Mouse (Mus musculus) stomach, embryonic 14.5 days (tissue): Measurements from ENCODE around the gene Mcf2l. TPM values are rescaled to one million over a fixed set of nuclear protein-coding genes. Genes with fewer than 3 reads are reported as not detected.

Experiments
- ATAC-seq: fragments of 200-750 bp; cut with Nextera tagmentation; 2 replicates; pipeline ENCODE4 v1.8.0; 2017; ENCODE audit warnings: low read depth, moderate TSS enrichment; ENCODE audit not compliant: insufficient number of reproducible peaks, insufficient read depth, low FRiP score
- H3K27ac ChIP-seq: fragments of 300-500 bp; sonication (generic); 2 replicates; pipeline ENCODE4 v1.5.1; 2014; ENCODE audit warnings: mild to moderate bottlenecking, low read length, moderate library complexity, mixed read lengths
- H3K27me3 ChIP-seq: fragments of 300-500 bp; sonication (generic); 2 replicates; pipeline ENCODE4 v1.6.1; 2014; ENCODE audit warnings: low read length, control low read depth, mixed read lengths; ENCODE audit not compliant: control insufficient read depth, insufficient read depth
- H3K36me3 ChIP-seq: fragments of 300-500 bp; sonication (generic); 2 replicates; pipeline ENCODE4 v1.6.1; 2014; ENCODE audit warnings: mild to moderate bottlenecking, control low read depth, low read length, moderate library complexity, mixed read lengths; ENCODE audit not compliant: control insufficient read depth, insufficient read depth
- H3K4me1 ChIP-seq: fragments of 300-500 bp; sonication (generic); 2 replicates; pipeline ENCODE4 v1.6.1; 2014; ENCODE audit warnings: low read length, control low read depth, mixed read lengths; ENCODE audit not compliant: control insufficient read depth, insufficient read depth
- H3K4me2 ChIP-seq: fragments of 300-500 bp; sonication (generic); replicated peaks from 2 replicates; pipeline ENCODE4 v1.6.1; 2014; ENCODE audit warnings: low read depth, low read length, control low read depth
- H3K4me3 ChIP-seq: fragments of 300-500 bp; sonication (generic); 2 replicates; pipeline ENCODE4 v1.5.1; 2014; ENCODE audit warnings: low read depth, low read length, control low read depth
- H3K9ac ChIP-seq: fragments of 300-500 bp; sonication (generic); replicated peaks from 2 replicates; pipeline ENCODE4 v1.6.1; 2014; ENCODE audit warnings: low read depth, mild to moderate bottlenecking, control low read depth, low read length, moderate library complexity, mixed read lengths
- H3K9me3 ChIP-seq: fragments of 300-500 bp; sonication (generic); 2 replicates; pipeline ENCODE4 v1.6.1; 2016; ENCODE audit warnings: low read depth, low read length, control low read depth; ENCODE audit not compliant: control insufficient read depth
- WGBS: fragments of 180-500 bp; shearing (Covaris S2); extraction: QIAGEN DNeasy Blood & Tissue Kit; methylation state at CpG from one replicate; pipeline ENCODE4 v1.1.7; 2014; 5-methylcytosine and 5-hydroxymethylcytosine counted together
- polyA plus RNA-seq: library from polyadenylated mRNA; unstranded; fragments of >200 nt; fragmentation: Nextera tagmentation; extraction: Ambion mirVana; gene quantifications from 2 replicates; pipeline ENCODE4 v1.2.1, GENCODE M21; 2014

Gene Mcf2l
- polyA plus RNA-seq, 1 experiment from 2014 or later, result 20.7 TPM

DNA sequence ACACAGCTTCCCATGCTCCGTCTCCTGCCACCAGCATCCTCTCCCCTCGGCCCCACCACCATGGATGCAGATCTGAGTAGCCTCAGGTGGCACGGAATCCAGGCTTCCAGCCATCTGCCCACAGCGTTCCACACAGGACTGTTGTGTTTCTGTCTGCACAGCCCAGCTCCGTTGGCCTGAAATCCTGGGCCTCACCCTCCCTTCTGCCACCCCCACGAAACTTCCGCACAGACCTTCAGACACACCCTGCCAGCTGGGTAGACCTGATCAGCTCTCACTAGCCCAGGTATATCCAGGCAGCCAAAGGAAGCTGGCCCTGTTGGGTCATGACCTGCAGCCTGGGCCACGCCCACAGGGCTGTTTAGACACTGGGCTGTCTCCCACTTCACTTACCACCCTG is 66.9 kb downstream of the Mcf2l start:
- Histone ChIP-seq H3K36me3 (no peaks in the 10 kb centered on the region), H3K27me3 (no peaks in the 10 kb centered on the region), H3K4me3 (no peak overlapping the region), H3K27ac (peak overlapping the region; percentile 10; the same call in 1 of the 2 replicates), H3K9ac (no peak overlapping the region), H3K4me2 (no peak overlapping the region), H3K9me3 (no peaks in the 10 kb centered on the region), H3K4me1 (peaks cover 10% of the 10 kb centered on the region)
- ATAC-seq, result no peak; the same call in 1 of the 2 replicates
- 72% methylated on average over 8 of the region's 8 CpGs for WGBS

DNA sequence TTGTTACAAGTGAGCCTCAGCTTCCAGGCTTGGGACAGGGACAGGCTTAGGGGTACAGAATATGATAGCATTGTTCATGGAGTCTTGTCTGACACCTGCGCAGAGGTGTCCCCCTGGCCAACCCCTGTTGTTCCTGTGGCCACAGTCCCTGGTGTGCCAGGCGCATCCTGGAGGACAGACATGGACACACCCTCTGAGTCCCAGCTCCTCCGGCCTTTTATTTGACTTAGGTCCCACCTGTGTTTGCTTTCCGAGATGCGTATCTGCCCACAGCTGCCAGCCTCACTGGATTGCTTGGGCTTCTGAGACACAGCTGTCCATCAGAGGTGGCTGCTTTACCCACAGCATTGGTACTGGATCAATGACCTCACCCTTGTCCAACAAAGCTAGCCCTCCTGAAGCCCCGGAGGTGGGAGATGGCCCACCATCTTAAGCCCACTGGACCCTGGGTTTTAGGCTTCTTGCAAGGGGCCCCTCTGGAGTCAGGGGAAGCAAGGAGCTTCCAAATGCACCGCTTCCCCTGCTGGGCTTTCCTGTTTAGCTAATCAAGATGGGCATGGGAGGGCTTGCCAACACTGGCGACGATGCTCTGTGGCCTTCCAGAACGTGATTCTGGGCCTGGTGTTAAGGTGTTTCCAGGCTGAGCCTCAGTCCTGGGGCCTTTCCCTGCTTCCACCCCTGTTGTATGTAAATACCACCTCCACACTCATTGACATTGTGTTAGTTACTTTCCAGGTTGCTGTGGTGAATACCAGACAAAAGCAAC is 67.7 kb downstream of the Mcf2l start:
- H3K4me2 ChIP-seq, result no peak overlapping the region
- ATAC-seq, result 0 out of 2 replicates have a peak, but pooled peaks have one; percentile 33
- H3K9me3 ChIP-seq, result no peaks in the 10 kb centered on the region
- WGBS, result 67% methylated on average over 10 of the region's 10 CpGs
- no peaks in the 10 kb centered on the region for H3K27me3 ChIP-seq
- no peak overlapping the region; the same call in 1 of the 2 replicates for H3K27ac ChIP-seq
- no peaks in the 10 kb centered on the region for H3K36me3 ChIP-seq
- no peak overlapping the region for H3K9ac ChIP-seq
- no peak overlapping the region for H3K4me3 ChIP-seq
- peaks cover 10% of the 10 kb centered on the region for H3K4me1 ChIP-seq

DNA sequence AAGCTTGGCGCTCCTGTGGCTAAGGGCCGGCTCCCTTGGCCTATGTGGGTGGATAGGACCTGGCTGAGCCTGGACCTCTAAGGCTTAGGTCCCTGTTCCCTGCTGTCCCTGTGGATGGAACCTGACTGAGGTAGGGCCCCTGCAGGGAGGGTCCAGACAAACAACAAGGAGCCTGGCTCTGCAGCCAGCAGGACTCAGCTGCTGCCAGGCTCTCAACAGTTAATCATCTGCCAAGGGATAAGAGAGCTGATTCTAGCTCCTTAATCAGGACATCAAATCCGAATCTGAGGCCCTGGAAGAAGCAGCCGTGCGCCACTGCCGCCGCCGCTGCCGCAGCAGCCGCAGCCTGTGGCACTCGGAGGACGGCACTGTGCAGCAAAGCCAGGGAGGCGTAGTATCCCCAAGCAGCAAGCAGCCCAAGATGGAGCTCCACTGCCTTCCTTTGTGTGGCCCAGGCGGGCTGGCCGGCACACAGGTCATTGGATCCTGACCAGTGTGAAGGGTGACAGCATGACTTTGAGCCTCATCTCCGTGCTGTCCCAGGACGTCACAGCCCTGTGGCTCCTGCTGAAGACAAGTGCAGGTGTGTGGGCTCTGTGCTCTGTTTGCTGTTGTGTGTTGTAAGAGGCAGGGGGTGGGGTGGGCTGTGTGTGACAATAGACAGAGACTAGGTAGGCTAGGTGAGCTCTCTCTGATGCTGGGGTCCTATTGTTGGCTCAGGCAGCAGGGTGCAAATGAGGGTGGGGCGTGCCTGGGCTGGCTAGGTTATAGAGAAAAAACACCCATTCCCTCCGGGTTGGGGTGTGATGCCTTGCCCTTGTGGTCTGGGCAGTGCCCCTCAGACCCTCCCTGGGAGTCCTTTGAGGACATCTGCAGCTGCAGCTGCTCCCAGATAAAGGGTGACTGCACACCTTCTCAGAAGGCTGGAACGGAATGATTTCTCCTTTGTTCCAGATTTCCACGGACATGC is 74.3 kb downstream of the Mcf2l start:
- H3K36me3 ChIP-seq, result no peaks in the 10 kb centered on the region
- H3K4me3 ChIP-seq, result peak overlapping the region; percentile 35
- H3K9me3 ChIP-seq, result no peaks in the 10 kb centered on the region
- peak overlapping the region; percentile 61; the same call in 1 of the 2 replicates for H3K27ac ChIP-seq
- H3K27me3 ChIP-seq, result no peaks in the 10 kb centered on the region
- 7% methylated on average over 21 of the region's 21 CpGs for WGBS
- ATAC-seq, result peak; percentile 62
- peaks cover 13% of the 10 kb centered on the region for H3K4me1 ChIP-seq
- H3K4me2 ChIP-seq, result peak overlapping the region; percentile 60
- peak overlapping the region; percentile 33 for H3K9ac ChIP-seq

DNA sequence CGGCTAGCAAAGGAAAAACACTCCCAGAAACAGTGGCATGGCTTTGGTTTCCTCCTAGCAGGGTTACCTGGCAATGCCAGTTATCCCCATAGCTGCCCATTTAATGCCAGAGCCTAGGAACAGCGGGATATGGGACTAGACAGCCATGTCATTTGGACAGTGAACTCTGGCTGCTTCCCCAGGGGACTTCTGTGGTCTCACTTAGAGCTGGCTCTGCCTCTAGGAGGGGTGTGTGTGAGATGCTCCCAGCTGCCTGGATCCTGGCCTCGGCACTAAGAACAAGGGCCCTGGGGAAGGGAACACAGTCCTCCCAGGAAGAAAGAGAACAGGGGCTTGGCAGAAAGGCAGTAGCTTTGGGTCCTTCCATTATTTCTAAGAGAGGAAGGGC is 75.0 kb downstream of the Mcf2l start:
- H3K9ac ChIP-seq, result 0 out of 2 replicates have a peak overlapping the region, but pooled peaks have one; percentile 33
- H3K4me3 ChIP-seq, result peak overlapping the region; percentile 35
- H3K4me1 ChIP-seq, result peaks cover 13% of the 10 kb centered on the region
- no peak for ATAC-seq
- WGBS, result 26% methylated on average over 3 of the region's 3 CpGs
- no peaks in the 10 kb centered on the region for H3K27me3 ChIP-seq
- no peaks in the 10 kb centered on the region for H3K9me3 ChIP-seq
- H3K27ac ChIP-seq, result peak overlapping the region; percentile 61; the same call in 1 of the 2 replicates
- peak overlapping the region; percentile 60 for H3K4me2 ChIP-seq
- no peaks in the 10 kb centered on the region for H3K36me3 ChIP-seq

DNA sequence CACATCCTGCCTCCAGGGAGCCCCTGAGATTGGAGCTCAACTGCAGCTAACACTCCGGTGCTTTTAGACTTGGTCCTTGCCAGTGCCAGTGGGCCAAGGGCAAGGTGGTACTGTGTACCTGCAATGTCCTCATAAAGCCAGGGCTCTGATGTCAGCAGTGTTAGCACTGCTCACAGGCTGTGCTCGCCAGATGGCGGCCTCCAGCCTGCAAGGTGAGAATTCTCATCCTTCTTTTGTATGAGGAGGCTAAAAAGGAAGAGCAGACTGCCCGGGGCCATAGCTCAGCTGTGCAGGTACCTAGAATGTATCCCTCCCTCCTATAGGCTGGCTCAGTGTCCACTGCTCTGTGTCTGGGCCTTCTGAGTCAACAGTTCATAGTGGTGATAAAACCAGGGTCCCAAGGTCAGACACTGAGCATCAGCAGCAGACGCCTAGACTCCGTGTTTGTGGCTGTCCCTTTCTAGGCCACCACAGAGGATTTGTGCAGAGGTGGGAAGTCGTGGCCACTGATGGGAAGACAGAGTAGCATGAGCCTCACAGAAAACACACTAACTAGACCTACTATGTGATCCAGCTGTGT is 77.5 kb downstream of the Mcf2l start:
- Histone ChIP-seq H3K27ac (no peak overlapping the region), H3K4me2 (no peak overlapping the region), H3K9ac (no peak overlapping the region), H3K4me3 (no peak overlapping the region), H3K4me1 (peaks cover 17% of the 10 kb centered on the region), H3K9me3 (no peaks in the 10 kb centered on the region), H3K27me3 (no peaks in the 10 kb centered on the region), H3K36me3 (no peaks in the 10 kb centered on the region)
- no peak for ATAC-seq
- 75% methylated on average over 7 of the region's 7 CpGs for WGBS

DNA sequence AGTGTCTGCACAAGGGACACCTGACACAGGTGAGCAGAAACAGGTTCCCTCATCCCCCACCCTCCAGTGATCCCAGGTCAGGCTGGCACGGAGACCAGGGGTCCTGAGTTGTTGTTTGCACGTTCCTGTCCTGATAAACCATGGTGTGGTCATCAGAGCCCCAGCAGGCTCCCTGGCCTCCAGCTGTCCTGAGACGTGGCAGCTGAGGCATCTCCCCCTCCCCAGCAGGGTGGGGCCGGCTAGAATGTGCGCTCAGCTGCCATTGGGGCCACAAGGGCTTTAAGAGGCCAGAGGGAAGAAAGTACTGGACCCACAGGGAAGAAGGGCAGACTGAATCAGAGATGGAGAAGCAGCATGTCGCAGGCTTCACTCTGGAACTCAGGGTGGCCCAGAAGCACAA is 79.1 kb downstream of the Mcf2l start:
- Histone ChIP-seq H3K4me1 (peaks cover 14% of the 10 kb centered on the region; the same call in 1 of the 2 replicates), H3K9me3 (no peaks in the 10 kb centered on the region), H3K4me3 (no peak overlapping the region), H3K27ac (no peak overlapping the region), H3K27me3 (no peaks in the 10 kb centered on the region), H3K9ac (no peak overlapping the region), H3K36me3 (no peaks in the 10 kb centered on the region), H3K4me2 (no peak overlapping the region)
- ATAC-seq, result no peak
- WGBS, result 49% methylated on average over 6 of the region's 6 CpGs

GRCm38 (mm10) chr8:12955362-12955879 is 81.8 kb downstream of the Mcf2l start:
- no peaks in the 10 kb centered on the region for H3K27me3 ChIP-seq
- H3K36me3 ChIP-seq, result no peaks in the 10 kb centered on the region
- no peaks in the 10 kb centered on the region for H3K9me3 ChIP-seq
- no peak overlapping the region for H3K9ac ChIP-seq
- ATAC-seq, result peak; percentile 9; the same call in 1 of the 2 replicates
- H3K4me2 ChIP-seq, result no peak overlapping the region
- no peak overlapping the region for H3K4me3 ChIP-seq
- H3K27ac ChIP-seq, result no peak overlapping the region
- peaks cover 9% of the 10 kb centered on the region; the same call in 1 of the 2 replicates for H3K4me1 ChIP-seq
- WGBS, result 69% methylated on average over 8 of the region's 8 CpGs

- Histone ChIP-seq H3K9me3 (no peaks in the 10 kb centered on the region), H3K27ac (no peak overlapping the region), H3K9ac (no peak overlapping the region), H3K4me3 (no peak overlapping the region), H3K27me3 (no peaks in the 10 kb centered on the region), H3K4me2 (no peak overlapping the region), H3K36me3 (no peaks in the 10 kb centered on the region), H3K4me1 (peaks cover 9% of the 10 kb centered on the region; the same call in 1 of the 2 replicates)
- WGBS, result 87% methylated on average over 4 of the region's 4 CpGs
- ATAC-seq, result no peak
Measured at GRCm38 (mm10) chr8:12955880-12956279, 82.3 kb downstream of the Mcf2l start.
